Mouse (Mus musculus) forelimb bud, embryonic 11.5 days (tissue): Measurements from ENCODE around the gene Jkamp.

ENCODE experiments used
- DNase-seq: peaks from one replicate; pipeline ENCODE4 v3.0.0-alpha.2; 2012; ENCODE audit warnings: low read depth, low spot score

The Jkamp gene

DNA sequence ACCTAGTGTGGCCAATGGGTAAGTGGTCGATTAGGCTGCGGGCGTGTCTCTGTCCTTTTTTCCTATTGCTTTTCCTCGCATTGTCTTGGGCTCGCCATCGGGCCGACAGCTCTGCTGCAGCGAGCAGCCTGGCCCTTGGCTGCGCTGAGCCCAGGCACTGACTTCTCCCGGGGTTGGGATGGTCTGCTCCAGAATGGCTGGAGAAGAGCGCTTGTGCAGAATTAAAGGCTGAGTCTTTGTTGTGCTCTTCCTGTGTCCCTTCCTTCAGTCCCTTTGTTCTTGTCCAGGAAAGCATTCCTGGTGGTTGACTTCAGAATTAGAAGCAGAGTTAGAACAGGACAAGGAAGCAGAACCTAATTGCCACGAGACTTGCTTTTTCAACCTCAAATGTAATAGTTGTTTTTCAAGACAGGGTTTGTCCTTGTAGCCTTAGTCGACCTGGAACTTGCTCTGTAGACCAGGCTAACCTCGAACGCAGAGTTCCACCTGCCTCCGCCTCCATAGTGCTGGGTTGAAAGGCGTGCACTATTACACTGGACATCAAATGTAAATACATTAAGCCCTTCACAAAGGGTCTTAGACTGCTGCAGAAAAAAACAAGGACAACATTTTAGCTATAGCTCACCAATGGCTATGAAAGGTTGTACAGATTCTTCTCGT, 907 bp downstream of the Jkamp start:
- DNase-seq, result no peak

DNA sequence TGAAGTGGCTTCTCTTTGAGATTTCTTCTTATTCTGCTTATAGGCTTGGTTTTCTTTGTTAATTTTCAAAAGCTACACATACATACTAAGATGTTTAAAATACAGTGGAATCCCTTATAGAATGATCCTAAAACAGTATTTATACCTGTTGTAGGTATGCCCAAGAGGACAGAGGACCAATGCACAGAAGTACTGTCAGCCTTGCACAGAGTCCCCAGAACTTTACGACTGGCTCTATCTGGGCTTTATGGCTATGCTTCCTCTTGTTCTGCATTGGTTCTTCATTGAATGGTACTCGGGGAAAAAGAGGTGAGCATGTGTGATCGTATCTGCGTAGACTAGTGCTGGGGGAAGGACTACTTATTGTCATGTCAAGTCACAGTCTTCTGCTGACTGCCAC, 4.4 kb downstream of the Jkamp start:
- DNase-seq, result no peak

DNA sequence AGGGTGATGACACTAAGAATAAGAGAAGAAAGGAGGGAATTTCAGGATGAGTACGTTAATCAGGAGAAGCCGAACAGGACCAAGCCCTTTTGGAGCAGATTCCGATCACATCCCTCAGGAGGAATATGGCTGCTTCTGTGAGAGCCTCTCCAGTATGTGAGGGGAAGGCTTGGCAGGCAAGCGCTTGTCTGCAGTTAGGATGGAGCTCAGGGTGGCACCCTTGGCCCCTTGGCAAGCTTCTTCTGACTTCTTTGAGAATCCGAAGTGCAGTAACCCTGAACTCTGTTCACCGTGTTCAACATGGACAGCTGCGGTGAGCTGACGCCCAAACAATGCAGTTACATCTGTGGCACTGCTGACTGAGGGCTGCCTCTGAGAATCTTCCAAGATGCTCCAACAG, 11.6 kb downstream of the Jkamp start:
- DNase-seq, result no peak

GRCm38 (mm10) chr12:72102776-72103175, 17.4 kb downstream of the Jkamp start:
- no peak for DNase-seq

- DNase-seq, result no peak
Observed at GRCm38 (mm10) chr12:72104027-72104426, 18.6 kb downstream of the Jkamp start.

DNA sequence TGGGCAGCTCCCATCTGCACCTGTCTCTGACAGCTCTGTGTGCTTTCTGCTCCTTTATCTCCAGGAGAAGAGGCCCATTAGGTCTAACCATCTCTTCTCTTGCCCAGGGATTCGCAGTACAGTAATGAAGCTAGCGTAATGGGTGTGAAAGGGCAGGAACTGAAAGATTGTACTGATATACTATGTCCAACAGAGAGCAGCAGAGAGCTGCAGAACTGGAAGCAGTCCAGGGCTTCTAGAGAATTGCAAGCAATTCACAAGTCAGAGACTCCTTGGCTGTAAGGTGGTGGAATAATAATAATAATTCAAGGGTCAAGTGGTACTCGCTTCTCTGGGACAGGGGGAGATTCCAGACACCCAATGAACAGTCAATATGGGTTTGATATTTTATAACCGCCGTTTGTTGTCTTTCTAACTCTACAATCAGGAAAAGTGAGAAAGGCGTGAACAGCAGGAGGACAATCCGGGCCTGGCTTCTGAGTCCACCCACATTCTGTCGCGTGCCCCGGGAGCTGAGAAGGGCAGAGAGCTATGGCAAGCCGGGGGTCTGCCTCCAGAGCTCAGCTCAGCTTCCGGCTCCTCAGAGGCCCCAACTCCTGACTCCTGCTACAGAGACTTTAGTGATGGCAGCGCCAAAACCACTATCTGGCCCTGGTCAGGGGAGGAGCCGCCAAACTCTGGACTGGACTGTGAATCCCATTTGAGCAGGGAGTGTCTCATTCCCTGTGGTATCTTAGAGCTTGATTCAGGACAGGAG, 19.3 kb downstream of the Jkamp start:
- DNase-seq, result peak; percentile 76

GRCm38 (mm10) chr12:72115126-72115525, 29.7 kb downstream of the Jkamp start:
- DNase-seq, result no peak

DNA sequence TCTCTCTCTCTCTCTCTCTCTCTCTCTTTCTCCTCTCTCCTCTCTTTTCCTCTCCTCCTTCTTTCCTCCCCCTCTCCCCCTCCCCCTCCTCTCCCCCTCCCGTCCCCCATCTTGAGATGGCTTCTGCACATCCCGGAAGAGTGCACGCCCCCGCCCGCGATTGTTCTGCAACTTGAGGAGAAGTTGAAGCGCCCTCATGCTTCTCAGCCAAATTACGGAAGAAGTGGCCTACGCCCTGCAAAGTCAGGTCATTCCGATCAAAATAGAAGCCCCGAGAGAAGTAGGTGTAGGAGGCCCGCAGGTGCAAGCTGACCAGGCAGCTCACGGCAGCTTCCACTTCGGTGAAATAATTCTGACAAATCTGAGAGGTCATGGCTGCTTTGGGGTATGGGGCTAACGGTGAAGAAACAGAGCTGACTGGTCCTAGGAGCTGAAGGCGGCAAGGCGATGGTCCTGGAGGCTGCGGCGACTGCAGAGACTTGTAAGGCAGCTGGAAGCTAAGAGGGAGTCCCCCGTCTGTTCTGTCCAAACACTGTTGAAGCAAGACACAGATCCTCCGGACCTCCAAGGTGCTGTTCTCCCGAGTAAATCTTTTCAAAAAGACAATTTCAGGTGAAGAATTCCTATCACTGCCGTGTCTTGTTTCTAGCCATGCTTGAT, 30.4 kb downstream of the Jkamp start:
- DNase-seq, result no peak

GRCm38 (mm10) chr12:72129203-72129602, 43.8 kb downstream of the Jkamp start:
- no peak for DNase-seq

- DNase-seq, result no peak
Observed at GRCm38 (mm10) chr12:72150786-72151185, 65.4 kb downstream of the Jkamp start.
